Mouse (Mus musculus) limb, embryonic 13.5 days (tissue): ENCODE data around the gene Stat5b. TPM values are rescaled to one million over a fixed set of nuclear protein-coding genes. Genes with fewer than 3 reads are reported as not detected.

Experiments used
- ATAC-seq: fragments of 200-750 bp; cut with Nextera tagmentation; 2 replicates; pipeline ENCODE4 v1.8.0; 2017; ENCODE audit warnings: low read depth, moderate number of reproducible peaks, moderate TSS enrichment; ENCODE audit not compliant: low FRiP score
- H3K27ac ChIP-seq: fragments of 300-500 bp; sonication (generic); 2 replicates; pipeline ENCODE4 v1.5.1; 2015; ENCODE audit warnings: inconsistent platforms, mild to moderate bottlenecking, moderate library complexity
- H3K27me3 ChIP-seq: fragments of 300-500 bp; sonication (generic); 2 replicates; pipeline ENCODE4 v1.6.1; 2015; ENCODE audit warnings: mild to moderate bottlenecking, inconsistent platforms
- H3K36me3 ChIP-seq: fragments of 300-500 bp; sonication (generic); 2 replicates; pipeline ENCODE4 v1.6.1; 2015; ENCODE audit warnings: inconsistent platforms, mild to moderate bottlenecking, moderate library complexity
- H3K4me1 ChIP-seq: fragments of 300-500 bp; sonication (generic); 2 replicates; pipeline ENCODE4 v1.6.1; 2015; ENCODE audit warnings: inconsistent platforms
- H3K4me2 ChIP-seq: fragments of 300-500 bp; sonication (generic); replicated peaks from 2 replicates; pipeline ENCODE4 v1.6.1; 2015; ENCODE audit warnings: inconsistent platforms, mild to moderate bottlenecking, moderate library complexity
- H3K4me3 ChIP-seq: fragments of 300-500 bp; sonication (generic); 2 replicates; pipeline ENCODE4 v1.5.1; 2015; ENCODE audit warnings: moderate library complexity, mild to moderate bottlenecking, inconsistent platforms
- H3K9ac ChIP-seq: fragments of 300-500 bp; sonication (generic); 2 replicates; pipeline ENCODE4 v1.6.1; 2015; ENCODE audit warnings: mild to moderate bottlenecking, inconsistent platforms
- H3K9me3 ChIP-seq: fragments of 300-500 bp; sonication (generic); 2 replicates; pipeline ENCODE4 v1.6.1; 2016; ENCODE audit warnings: inconsistent platforms
- WGBS: fragments of 180-500 bp; shearing (Covaris S2); methylation state at CpG from one replicate; pipeline ENCODE4 v1.1.7; 2015; 5-methylcytosine and 5-hydroxymethylcytosine counted together
- polyA plus RNA-seq: library from polyadenylated mRNA; unstranded; fragments of >200 nt; fragmentation: Nextera tagmentation; extraction: Ambion mirVana; gene quantifications from 2 replicates; pipeline ENCODE4 v1.2.1, GENCODE M21; 2015

Gene Stat5b
- polyA plus RNA-seq, 1 experiment from 2014 or later = 19.8 TPM

- WGBS = 84% methylated on average over 7 of the region's 7 CpGs
- Histone ChIP-seq H3K36me3 (no peaks in the 10 kb centered on the region), H3K4me3 (no peak overlapping the region), H3K9ac (no peak overlapping the region), H3K4me2 (peak overlapping the region; percentile 73), H3K27ac (no peak overlapping the region), H3K27me3 (peaks cover 62% of the 10 kb centered on the region), H3K9me3 (no peaks in the 10 kb centered on the region), H3K4me1 (peaks cover 24% of the 10 kb centered on the region)
- no peak for ATAC-seq
Measured at GRCm38 (mm10) chr11:100861335-100861734, 10.8 kb upstream of the Stat5b start.

DNA sequence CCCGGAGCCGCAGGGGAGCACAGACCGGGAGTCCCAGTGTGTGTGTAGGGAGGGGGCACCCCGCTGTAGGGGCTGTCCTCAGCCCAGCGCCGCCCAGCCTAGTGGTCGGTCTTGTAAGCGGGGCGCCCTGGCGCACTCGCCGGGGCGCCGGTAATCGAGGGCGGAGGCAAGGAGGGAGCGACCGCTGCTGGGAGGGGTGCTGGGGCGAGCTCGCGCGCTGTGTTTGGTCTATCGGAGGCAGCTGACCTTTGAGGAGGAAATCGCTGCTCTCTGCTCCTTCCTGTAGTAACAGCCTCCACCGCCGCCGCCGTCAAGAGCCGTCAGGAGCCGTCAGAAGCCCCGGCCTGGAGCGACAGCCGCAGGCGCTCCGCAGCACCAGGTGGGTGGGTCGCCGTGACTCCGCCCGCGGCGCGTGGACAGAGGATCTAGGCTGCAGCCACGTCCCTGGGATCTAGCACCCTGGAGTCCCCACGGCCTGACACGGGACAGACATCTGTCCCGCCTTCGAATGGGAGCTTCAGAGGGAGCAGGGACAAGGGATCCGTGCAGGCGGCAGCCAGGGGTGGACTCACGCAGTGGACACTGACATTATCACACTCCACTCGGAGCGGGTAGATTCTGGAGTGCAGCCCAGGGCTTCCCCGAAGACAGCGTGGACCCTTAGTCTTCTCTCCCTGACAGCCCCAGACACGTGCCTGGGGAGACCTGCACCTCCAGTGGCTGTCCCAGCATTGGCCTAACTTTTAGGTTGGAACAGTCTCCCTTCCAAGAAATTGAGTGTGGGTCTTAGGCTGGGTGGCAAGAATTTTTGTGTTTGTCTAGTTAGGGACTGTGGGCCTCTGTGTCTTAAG is 9.9 kb upstream of the Stat5b start:
- H3K9me3 ChIP-seq = no peaks in the 10 kb centered on the region
- H3K27me3 ChIP-seq = peaks cover 70% of the 10 kb centered on the region
- H3K4me3 ChIP-seq = peak overlapping the region; percentile 53
- WGBS = 3% methylated on average over 54 of the region's 55 CpGs
- H3K27ac ChIP-seq = no peak overlapping the region
- no peaks in the 10 kb centered on the region for H3K36me3 ChIP-seq
- peak; percentile 77 for ATAC-seq
- H3K4me2 ChIP-seq = peak overlapping the region; percentile 73
- H3K9ac ChIP-seq = peak overlapping the region; percentile 63
- peaks cover 24% of the 10 kb centered on the region for H3K4me1 ChIP-seq

DNA sequence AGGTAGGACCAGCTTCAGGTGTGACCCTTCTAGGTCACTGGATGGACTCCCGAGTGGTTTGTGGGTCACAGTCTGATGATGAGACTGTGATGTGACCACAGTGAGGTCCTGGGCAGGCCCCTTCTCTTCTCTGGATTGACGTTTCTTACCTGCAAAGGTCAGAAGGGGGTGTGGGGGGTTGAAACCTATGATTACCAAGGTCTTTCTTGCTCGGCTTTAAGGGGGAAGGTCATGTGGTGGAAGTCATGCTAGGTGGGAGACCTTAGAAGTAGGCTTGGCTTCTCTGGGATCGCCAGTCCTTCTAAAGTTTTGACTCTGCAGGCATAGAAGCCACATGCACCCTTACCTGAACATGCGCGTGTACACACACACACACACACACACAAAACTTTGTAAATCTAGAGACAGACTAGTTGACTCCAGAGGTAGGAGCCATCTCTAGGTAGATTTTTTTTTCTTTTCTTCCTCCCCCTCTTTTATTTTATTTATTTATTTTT is 9.1 kb upstream of the Stat5b start:
- Histone ChIP-seq H3K4me3 (peak overlapping the region; percentile 53), H3K4me1 (peaks cover 24% of the 10 kb centered on the region), H3K9me3 (no peaks in the 10 kb centered on the region), H3K4me2 (peak overlapping the region; percentile 73), H3K36me3 (no peaks in the 10 kb centered on the region), H3K27ac (no peak overlapping the region), H3K27me3 (peaks cover 73% of the 10 kb centered on the region), H3K9ac (peak overlapping the region; percentile 63; the same call in 1 of the 2 replicates)
- ATAC-seq = no peak
- WGBS = 42% methylated on average over 6 of the region's 6 CpGs

- Histone ChIP-seq H3K4me1 (peaks cover 24% of the 10 kb centered on the region), H3K4me3 (peak within 1 kb of the TSS; percentile 53), H3K36me3 (no peaks in the 10 kb centered on the region), H3K27me3 (peaks cover 76% of the 10 kb centered on the region), H3K9me3 (no peaks in the 10 kb centered on the region), H3K27ac (no peak within 1 kb of the TSS), H3K4me2 (peak within 1 kb of the TSS; percentile 73), H3K9ac (peak within 1 kb of the TSS; percentile 63)
- ATAC-seq = no peak
- WGBS = 48% methylated on average over 9 of the region's 9 CpGs
Measured at GRCm38 (mm10) chr11:100858935-100859578, 8.5 kb upstream of the Stat5b start, which contains the start of gene Stat5a. Gene Stat5a (plus strand): TSS chr11:100859351.

DNA sequence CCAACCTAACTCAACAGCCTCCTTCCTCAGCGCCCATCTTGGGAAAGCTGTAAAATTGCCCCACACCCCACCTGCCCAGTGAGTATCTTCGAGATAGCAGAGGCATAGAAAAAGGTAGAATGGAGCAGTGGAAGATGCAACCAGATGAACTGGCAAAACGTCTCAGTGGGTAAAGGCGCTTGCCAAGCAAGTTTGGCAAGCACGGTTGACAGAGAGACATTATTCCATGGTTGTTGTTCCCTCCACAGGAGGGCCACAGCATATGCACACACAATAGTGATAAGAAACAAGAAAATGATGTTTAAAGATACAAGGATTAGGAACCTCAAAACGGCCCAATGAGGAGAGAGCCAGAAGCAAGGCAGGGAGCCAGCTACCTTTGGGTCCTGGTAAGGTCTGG is 7.4 kb upstream of the Stat5b start:
- Histone ChIP-seq H3K4me3 (no peak overlapping the region), H3K4me2 (no peak overlapping the region), H3K9me3 (no peaks in the 10 kb centered on the region), H3K36me3 (no peaks in the 10 kb centered on the region), H3K27me3 (peaks cover 80% of the 10 kb centered on the region), H3K4me1 (peaks cover 24% of the 10 kb centered on the region), H3K27ac (no peak overlapping the region), H3K9ac (no peak overlapping the region)
- WGBS = 74% methylated on average over 6 of the region's 6 CpGs
- ATAC-seq = no peak

GRCm38 (mm10) chr11:100855178-100855577 is 4.7 kb upstream of the Stat5b start:
- H3K9me3 ChIP-seq = no peaks in the 10 kb centered on the region
- no peak overlapping the region for H3K9ac ChIP-seq
- no peak overlapping the region for H3K4me2 ChIP-seq
- H3K4me3 ChIP-seq = no peak overlapping the region
- H3K36me3 ChIP-seq = no peaks in the 10 kb centered on the region
- WGBS = 87% methylated on average over 4 of the region's 4 CpGs
- no peak for ATAC-seq
- peaks cover 61% of the 10 kb centered on the region for H3K27me3 ChIP-seq
- H3K27ac ChIP-seq = no peak overlapping the region
- H3K4me1 ChIP-seq = peaks cover 16% of the 10 kb centered on the region

DNA sequence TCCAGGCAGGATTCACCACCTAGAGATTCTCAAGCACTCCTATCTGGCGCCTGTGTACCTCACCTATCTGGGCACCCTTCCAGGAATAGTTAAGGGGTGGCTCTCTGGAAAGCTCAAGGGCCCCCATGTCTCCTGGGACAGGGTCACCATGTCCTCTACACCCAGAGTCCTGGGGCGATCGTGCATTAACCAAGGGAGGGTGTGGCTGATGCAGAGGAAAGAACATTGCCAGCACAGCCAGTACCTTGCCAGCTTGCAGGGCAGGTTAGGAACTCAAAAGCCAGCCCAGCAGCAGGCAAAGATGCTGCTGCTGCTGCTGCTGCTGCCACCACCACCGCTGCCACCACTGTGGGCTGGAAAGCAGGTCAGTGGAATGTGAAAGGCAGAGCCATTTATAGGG is 3.7 kb upstream of the Stat5b start:
- Histone ChIP-seq H3K36me3 (no peaks in the 10 kb centered on the region), H3K9ac (no peak overlapping the region), H3K4me2 (no peak overlapping the region), H3K27me3 (peaks cover 56% of the 10 kb centered on the region), H3K4me3 (no peak overlapping the region), H3K9me3 (no peaks in the 10 kb centered on the region), H3K27ac (no peak overlapping the region), H3K4me1 (peaks cover 15% of the 10 kb centered on the region)
- 50% methylated on average over 4 of the region's 4 CpGs for WGBS
- no peak for ATAC-seq

- peaks cover 22% of the 10 kb centered on the region for H3K4me1 ChIP-seq
- no peak overlapping the region for H3K4me2 ChIP-seq
- H3K4me3 ChIP-seq = no peak overlapping the region
- H3K9me3 ChIP-seq = no peaks in the 10 kb centered on the region
- no peak overlapping the region for H3K27ac ChIP-seq
- ATAC-seq = no peak
- H3K9ac ChIP-seq = no peak overlapping the region
- H3K27me3 ChIP-seq = peaks cover 45% of the 10 kb centered on the region
- H3K36me3 ChIP-seq = no peaks in the 10 kb centered on the region
- 80% methylated on average over 5 of the region's 5 CpGs for WGBS
Measured at GRCm38 (mm10) chr11:100853018-100853417, 2.5 kb upstream of the Stat5b start.

DNA sequence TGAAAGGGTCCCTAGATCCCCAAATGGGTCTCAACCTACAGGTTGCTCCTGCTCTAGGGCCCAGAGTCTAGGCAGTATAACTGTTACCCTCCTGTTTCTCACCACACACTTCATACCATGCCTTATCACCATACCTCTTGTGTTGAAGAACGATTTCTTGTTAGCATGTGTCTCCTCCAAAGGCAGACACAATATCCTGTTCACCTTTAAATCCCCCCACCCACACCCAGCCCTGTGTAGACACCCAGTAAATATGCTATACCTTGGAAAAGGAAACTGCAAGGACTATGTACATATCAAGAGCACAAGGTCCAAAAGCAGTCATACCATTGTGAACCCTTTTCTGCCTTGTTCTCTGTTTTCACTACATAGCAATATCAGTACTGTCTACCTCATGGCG is 1.6 kb upstream of the Stat5b start:
- Histone ChIP-seq H3K9ac (no peak overlapping the region), H3K4me3 (no peak overlapping the region), H3K9me3 (no peaks in the 10 kb centered on the region), H3K36me3 (no peaks in the 10 kb centered on the region), H3K4me1 (peaks cover 22% of the 10 kb centered on the region), H3K27ac (no peak overlapping the region), H3K27me3 (peaks cover 37% of the 10 kb centered on the region), H3K4me2 (no peak overlapping the region)
- no peak for ATAC-seq
- WGBS = 88% methylated on average over 2 of the region's 2 CpGs

DNA sequence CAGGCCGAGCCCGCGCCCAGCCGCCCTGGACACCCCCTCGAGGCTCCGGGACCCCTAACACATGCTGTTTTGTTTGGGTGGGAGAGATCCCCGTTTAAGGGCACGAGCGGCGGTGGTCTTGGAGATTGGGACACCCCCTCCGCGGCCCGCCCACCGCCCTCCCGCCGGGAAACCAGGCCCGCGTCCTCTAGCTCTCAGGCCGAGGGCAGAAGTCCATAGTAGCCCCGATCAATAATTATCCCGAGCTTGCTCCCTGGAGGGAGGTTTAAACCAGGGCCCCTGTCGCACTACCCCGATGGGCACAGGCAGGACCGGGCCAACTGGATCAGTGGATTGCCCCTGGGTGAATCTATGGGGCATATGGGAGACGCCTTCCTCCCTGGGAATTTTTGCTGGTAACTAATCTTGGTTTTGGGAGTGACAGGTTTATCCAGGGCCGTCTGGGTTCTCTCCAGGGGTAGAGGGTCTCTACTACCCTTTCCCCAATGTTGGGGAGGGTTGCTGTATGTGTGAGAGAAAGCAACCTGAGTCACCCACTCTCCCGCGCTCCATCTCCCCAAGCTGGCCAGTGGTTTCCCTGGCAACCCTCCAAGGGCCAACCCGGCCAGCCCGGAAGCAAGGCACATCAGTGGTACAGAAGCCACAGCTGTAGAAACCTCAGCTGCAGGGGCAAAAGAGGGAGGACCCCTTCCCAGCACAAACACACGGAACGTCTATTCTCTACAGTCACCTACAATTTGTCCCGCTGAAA is 429 bp upstream of the Stat5b start:
- WGBS = 1% methylated on average over 33 of the region's 33 CpGs
- Histone ChIP-seq H3K9me3 (no peaks in the 10 kb centered on the region), H3K4me3 (peak overlapping the region; percentile 82), H3K36me3 (no peaks in the 10 kb centered on the region), H3K4me2 (peak overlapping the region; percentile 89), H3K27ac (peak overlapping the region; percentile 80; the same call in 1 of the 2 replicates), H3K4me1 (peaks cover 22% of the 10 kb centered on the region), H3K27me3 (peaks cover 27% of the 10 kb centered on the region), H3K9ac (peak overlapping the region; percentile 96)
- ATAC-seq = peak; percentile 37; the same call in 1 of the 2 replicates

DNA sequence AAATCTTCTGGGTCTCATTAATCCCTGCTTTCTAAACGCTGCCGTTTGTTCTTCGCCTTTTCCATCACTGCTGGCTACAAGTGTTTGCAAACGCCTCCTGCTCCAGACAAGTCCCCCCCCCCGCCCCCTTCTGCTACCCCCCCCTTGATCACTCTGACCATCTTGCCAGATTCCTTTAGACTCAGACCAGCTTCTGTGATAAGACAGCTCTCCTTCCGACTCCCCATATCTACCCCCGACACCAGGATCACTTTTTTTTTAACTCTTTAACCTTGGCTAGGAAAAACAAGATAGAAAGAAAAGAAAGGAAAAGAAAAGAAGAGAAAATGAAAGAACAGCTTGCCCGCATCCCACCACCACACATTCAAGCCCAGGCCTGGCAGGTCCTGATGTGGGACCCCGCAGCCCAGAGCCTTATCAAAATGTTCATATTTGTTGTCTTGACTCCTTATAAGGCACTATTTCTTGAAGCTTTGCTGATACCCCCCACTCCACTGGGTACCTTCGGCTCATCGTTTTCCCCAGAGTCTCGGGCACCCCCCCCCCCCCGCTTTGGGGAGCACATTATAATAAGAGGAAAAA is 977 bp downstream of the Stat5b start:
- Histone ChIP-seq H3K27me3 (peaks cover 18% of the 10 kb centered on the region), H3K27ac (peak overlapping the region; percentile 80), H3K4me3 (peak overlapping the region; percentile 82), H3K4me2 (peak overlapping the region; percentile 89), H3K9ac (peak overlapping the region; percentile 96), H3K9me3 (no peaks in the 10 kb centered on the region), H3K4me1 (peaks cover 22% of the 10 kb centered on the region), H3K36me3 (no peaks in the 10 kb centered on the region)
- 5% methylated on average over 13 of the region's 13 CpGs for WGBS
- ATAC-seq = no peak
